ENCODE assay signal across 8 mouse cellular contexts in the genomic region with DNA sequence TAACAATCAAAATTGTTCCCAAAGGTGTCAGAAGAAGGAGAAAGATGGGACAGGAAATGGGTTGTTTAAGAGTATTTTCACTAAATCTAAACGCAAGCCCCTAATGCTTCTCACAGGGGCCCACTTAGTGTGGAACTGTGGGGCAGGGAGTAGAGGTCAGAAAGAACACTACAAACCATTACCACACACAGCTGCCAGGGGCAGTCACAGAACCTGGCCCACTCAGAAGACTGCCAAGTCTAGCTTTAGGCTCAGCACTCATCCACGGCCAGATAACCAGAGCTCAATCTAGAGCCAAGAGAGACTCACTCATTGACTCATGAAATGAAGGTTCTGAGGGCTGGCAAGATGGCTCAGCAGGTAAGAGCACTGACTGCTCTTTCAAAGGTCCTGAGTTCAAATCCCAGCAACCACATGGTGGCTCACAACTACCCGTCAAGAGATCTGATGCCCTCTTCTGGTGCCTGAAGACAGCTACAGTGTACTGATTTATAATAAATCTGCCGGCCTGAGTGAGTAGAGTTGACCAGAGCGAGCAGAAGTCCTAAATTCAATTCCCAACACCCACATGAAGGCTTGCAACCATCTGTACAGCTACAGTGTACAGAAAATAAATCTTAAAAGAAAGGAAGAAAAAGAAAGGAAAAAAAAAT. TPM values are rescaled to one million over a fixed set of nuclear protein-coding genes. Genes with fewer than 3 reads are reported as not detected.
DNase-seq lines count a peak whose midpoint lies in the region; ATAC-seq and TF ChIP-seq lines count a peak whose summit lies in the region.

No protein-coding gene starts in this region.

- no peaks in the 10 kb centered on the region for H3K9me3 ChIP-seq in lung, postnatal 0 days (ENCODE audit: low read length)
- H3K9me3 ChIP-seq in forebrain, embryonic 10.5 days, result no peaks in the 10 kb centered on the region
- 0 out of 2 replicates have a peak, but pooled peaks cover 5% of the 10 kb centered on the region for H3K9me3 ChIP-seq in limb, embryonic 12.5 days
- no peaks in the 10 kb centered on the region for H3K9me3 ChIP-seq in stomach, embryonic 14.5 days (ENCODE audit: control insufficient read depth, low read depth, low read length)

- H3K36me3 ChIP-seq in lung, postnatal 0 days (ENCODE audit: insufficient read depth, low read length), result peaks cover 24% of the 10 kb centered on the region
- H3K36me3 ChIP-seq in forebrain, embryonic 10.5 days (replicated peaks), result peaks cover 42% of the 10 kb centered on the region
- peaks cover 37% of the 10 kb centered on the region for H3K36me3 ChIP-seq in limb, embryonic 12.5 days
- peaks cover 33% of the 10 kb centered on the region for H3K36me3 ChIP-seq in stomach, embryonic 14.5 days (ENCODE audit: control insufficient read depth, insufficient read depth, low read length)

- H3K4me1 ChIP-seq in lung, postnatal 0 days (ENCODE audit: insufficient read depth, low read depth, low read length), result peaks cover 14% of the 10 kb centered on the region; the same call in 1 of the 2 replicates
- peaks cover 54% of the 10 kb centered on the region for H3K4me1 ChIP-seq in forebrain, embryonic 10.5 days
- H3K4me1 ChIP-seq in limb, embryonic 12.5 days (replicated peaks), result peaks cover 33% of the 10 kb centered on the region
- H3K4me1 ChIP-seq in stomach, embryonic 14.5 days (ENCODE audit: control insufficient read depth, insufficient read depth, low read length), result peaks cover 17% of the 10 kb centered on the region

- ATAC-seq in lung, postnatal 0 days, result no peak
- ATAC-seq in limb, embryonic 12.5 days (ENCODE audit: insufficient number of reproducible peaks, insufficient read depth, low FRiP score, low TSS enrichment, low read depth), result no peak
- no peak for ATAC-seq in stomach, embryonic 14.5 days (ENCODE audit: insufficient number of reproducible peaks, insufficient read depth, low FRiP score, low read depth)
- no peak for ATAC-seq in megakaryocyte progenitor cell, adult 5-6 weeks (replicated peaks; ENCODE audit: poor library complexity)

- DNase-seq in lung, postnatal 0 days (ENCODE audit: low spot score), result peak; percentile 32
- DNase-seq in lung, postnatal 14 days, result no peak
- DNase-seq in forebrain, embryonic 10.5 days (ENCODE audit: extremely low spot score, low spot score), result no peak
- DNase-seq in adrenal gland, adult 2 months, result no peak
- no peak for DNase-seq in frontal cortex, postnatal 10 days (ENCODE audit: low spot score in 2 of 2)

- no peak for TF ChIP-seq EP300 in lung, postnatal 0 days (IDR thresholded peaks at IDR 0.05)

- TF ChIP-seq CTCF in lung, postnatal 0 days (IDR thresholded peaks at IDR 0.05), result peak; percentile 34; the same call in 1 of the 2 replicates

- H3K4me3 ChIP-seq in lung, postnatal 0 days (ENCODE audit: low read depth, low read length), result peak overlapping the region; percentile 84
- peak overlapping the region; percentile 99 for H3K4me3 ChIP-seq in forebrain, embryonic 10.5 days
- H3K4me3 ChIP-seq in limb, embryonic 12.5 days (replicated peaks), result peak overlapping the region; percentile 94
- peak overlapping the region; percentile 94 for H3K4me3 ChIP-seq in stomach, embryonic 14.5 days (ENCODE audit: low read depth, low read length)

- H3K4me2 ChIP-seq in lung, postnatal 0 days (replicated peaks; ENCODE audit: low read depth, low read length), result peak overlapping the region; percentile 91
- H3K4me2 ChIP-seq in limb, embryonic 12.5 days, result peak overlapping the region; percentile 80
- peak overlapping the region; percentile 57 for H3K4me2 ChIP-seq in stomach, embryonic 14.5 days (replicated peaks; ENCODE audit: low read depth, low read length)

- H3K27ac ChIP-seq in lung, postnatal 0 days (ENCODE audit: low read length), result peak overlapping the region; percentile 93; the same call in 1 of the 2 replicates
- peak overlapping the region; percentile 99 for H3K27ac ChIP-seq in forebrain, embryonic 10.5 days
- H3K27ac ChIP-seq in limb, embryonic 12.5 days, result peak overlapping the region; percentile 99
- peak overlapping the region; percentile 98 for H3K27ac ChIP-seq in stomach, embryonic 14.5 days (ENCODE audit: low read length)

- WGBS in lung, postnatal 0 days, result 29% methylated on average over 5 of the region's 5 CpGs
- WGBS in forebrain, embryonic 10.5 days, result 50% methylated on average over 5 of the region's 5 CpGs
- 40% methylated on average over 5 of the region's 5 CpGs for WGBS in limb, embryonic 12.5 days
- WGBS in stomach, embryonic 14.5 days, result 22% methylated on average over 5 of the region's 5 CpGs

- H3K9ac ChIP-seq in lung, postnatal 0 days (replicated peaks; ENCODE audit: low read depth), result no peak overlapping the region
- H3K9ac ChIP-seq in limb, embryonic 12.5 days (replicated peaks), result peak overlapping the region; percentile 97
- H3K9ac ChIP-seq in stomach, embryonic 14.5 days (replicated peaks; ENCODE audit: low read depth, low read length), result peak overlapping the region; percentile 94; the same call in 1 of the 2 replicates

- no peaks in the 10 kb centered on the region for H3K27me3 ChIP-seq in lung, postnatal 0 days (replicated peaks; ENCODE audit: insufficient read depth, low read length)
- H3K27me3 ChIP-seq in forebrain, embryonic 10.5 days (ENCODE audit: poor library complexity, severe bottlenecking), result no peaks in the 10 kb centered on the region
- H3K27me3 ChIP-seq in limb, embryonic 12.5 days, result no peaks in the 10 kb centered on the region
- no peaks in the 10 kb centered on the region for H3K27me3 ChIP-seq in stomach, embryonic 14.5 days (ENCODE audit: control insufficient read depth, insufficient read depth, low read length)

RNA-seq across cellular contexts. Expression of a gene that starts 2.4 kb away (rescaled TPM):
- polyA plus RNA-seq in lung, postnatal 0 days (2015; fragmentation: Nextera tagmentation; extraction: Ambion mirVana), result 24.2 and 33.8 TPM in 2 replicates
- 45.8 and 46.2 TPM in 2 replicates for polyA plus RNA-seq in forebrain, embryonic 10.5 days (2016; fragmentation: Nextera tagmentation; extraction: Ambion mirVana)
- polyA plus RNA-seq in limb, embryonic 12.5 days (2016; fragmentation: Nextera tagmentation; extraction: Ambion mirVana), result 58.1 and 59.2 TPM in 2 replicates
- polyA plus RNA-seq in stomach, embryonic 14.5 days (2014; fragmentation: Nextera tagmentation; extraction: Ambion mirVana), result 20.5 and 21.6 TPM in 2 replicates
- 10 to 100 TPM; 81.2 to 90.1 TPM for total RNA-seq in adrenal gland, adult 2 months (2021)
- 139 and 142 TPM in 2 replicates for polyA plus RNA-seq in adrenal gland, adult 2 months (2012; rRNA removed)
- 1.2 and 4.0 TPM in 2 replicates for total RNA-seq in megakaryocyte progenitor cell, adult 5-6 weeks (2015)
- 1.6 and 4.6 TPM in 2 replicates for total RNA-seq in megakaryocyte progenitor cell, adult 5-6 weeks (2017)

RNA-seq across cellular contexts. Expression of a gene that starts 17.5 kb away (rescaled TPM):
- not detected in 2 replicates for polyA plus RNA-seq in lung, postnatal 0 days (2015; fragmentation: Nextera tagmentation; extraction: Ambion mirVana)
- polyA plus RNA-seq in forebrain, embryonic 10.5 days (2016; fragmentation: Nextera tagmentation; extraction: Ambion mirVana), result not detected in 2 replicates
- polyA plus RNA-seq in limb, embryonic 12.5 days (2016; fragmentation: Nextera tagmentation; extraction: Ambion mirVana), result 0.13 TPM in 1 of 2 replicates, not detected in the other
- polyA plus RNA-seq in stomach, embryonic 14.5 days (2014; fragmentation: Nextera tagmentation; extraction: Ambion mirVana), result 9.9 and 11.9 TPM in 2 replicates
- 10 to 100 TPM; 15.6 to 45.9 TPM for total RNA-seq in adrenal gland, adult 2 months (2021)
- 40.1 and 48.0 TPM in 2 replicates for polyA plus RNA-seq in adrenal gland, adult 2 months (2012; rRNA removed)
- not detected in 2 replicates for total RNA-seq in megakaryocyte progenitor cell, adult 5-6 weeks (2015)
- total RNA-seq in megakaryocyte progenitor cell, adult 5-6 weeks (2017), result not detected in 2 replicates

RNA-seq across cellular contexts. Expression of a gene that starts 21.4 kb away (rescaled TPM):
- polyA plus RNA-seq in lung, postnatal 0 days (2015; fragmentation: Nextera tagmentation; extraction: Ambion mirVana), result 0.73 and 0.81 TPM in 2 replicates
- 0.47 and 0.68 TPM in 2 replicates for polyA plus RNA-seq in forebrain, embryonic 10.5 days (2016; fragmentation: Nextera tagmentation; extraction: Ambion mirVana)
- 0.24 TPM in 1 of 2 replicates, not detected in the other for polyA plus RNA-seq in limb, embryonic 12.5 days (2016; fragmentation: Nextera tagmentation; extraction: Ambion mirVana)
- polyA plus RNA-seq in stomach, embryonic 14.5 days (2014; fragmentation: Nextera tagmentation; extraction: Ambion mirVana), result 1.6 and 3.4 TPM in 2 replicates
- total RNA-seq in adrenal gland, adult 2 months (2021), result 1 to 10 TPM; 3.2 to 4.5 TPM
- polyA plus RNA-seq in adrenal gland, adult 2 months (2012; rRNA removed), result 3.9 and 5.0 TPM in 2 replicates
- total RNA-seq in megakaryocyte progenitor cell, adult 5-6 weeks (2015), result not detected in 2 replicates
- not detected in 2 replicates for total RNA-seq in megakaryocyte progenitor cell, adult 5-6 weeks (2017)

RNA-seq across cellular contexts. Expression of a gene that starts 27.9 kb away (rescaled TPM):
- 26.0 and 28.8 TPM in 2 replicates for polyA plus RNA-seq in lung, postnatal 0 days (2015; fragmentation: Nextera tagmentation; extraction: Ambion mirVana)
- 122 and 127 TPM in 2 replicates for polyA plus RNA-seq in forebrain, embryonic 10.5 days (2016; fragmentation: Nextera tagmentation; extraction: Ambion mirVana)
- polyA plus RNA-seq in limb, embryonic 12.5 days (2016; fragmentation: Nextera tagmentation; extraction: Ambion mirVana), result 81.7 and 82.4 TPM in 2 replicates
- 72.0 and 74.3 TPM in 2 replicates for polyA plus RNA-seq in stomach, embryonic 14.5 days (2014; fragmentation: Nextera tagmentation; extraction: Ambion mirVana)
- 10 to 100 TPM; 34.2 to 35.7 TPM for total RNA-seq in adrenal gland, adult 2 months (2021)
- polyA plus RNA-seq in adrenal gland, adult 2 months (2012; rRNA removed), result 32.3 and 39.9 TPM in 2 replicates
- total RNA-seq in megakaryocyte progenitor cell, adult 5-6 weeks (2015), result 56.2 and 70.6 TPM in 2 replicates
- 98.6 and 132 TPM in 2 replicates for total RNA-seq in megakaryocyte progenitor cell, adult 5-6 weeks (2017)

RNA-seq across cellular contexts. Expression of a gene that starts 35.0 kb away (rescaled TPM):
- polyA plus RNA-seq in lung, postnatal 0 days (2015; fragmentation: Nextera tagmentation; extraction: Ambion mirVana), result 0.95 and 2.4 TPM in 2 replicates
- polyA plus RNA-seq in forebrain, embryonic 10.5 days (2016; fragmentation: Nextera tagmentation; extraction: Ambion mirVana), result 11.9 and 13.1 TPM in 2 replicates
- not detected in 2 replicates for polyA plus RNA-seq in limb, embryonic 12.5 days (2016; fragmentation: Nextera tagmentation; extraction: Ambion mirVana)
- 1.1 and 1.9 TPM in 2 replicates for polyA plus RNA-seq in stomach, embryonic 14.5 days (2014; fragmentation: Nextera tagmentation; extraction: Ambion mirVana)
- total RNA-seq in adrenal gland, adult 2 months (2021), result 10 to 100 TPM in 1 of 2 experiments, under 1 TPM in 1; 0.86 to 22.0 TPM
- 1.3 and 2.6 TPM in 2 replicates for polyA plus RNA-seq in adrenal gland, adult 2 months (2012; rRNA removed)
- 0.74 and 1.9 TPM in 2 replicates for total RNA-seq in megakaryocyte progenitor cell, adult 5-6 weeks (2015)
- 0.37 TPM in 1 of 2 replicates, not detected in the other for total RNA-seq in megakaryocyte progenitor cell, adult 5-6 weeks (2017)
